Mouse (Mus musculus) spleen, embryonic (tissue): ENCODE results near the gene Eci2.
"Not testable (repeated sequence)": the region's sequence is repeated elsewhere in the genome, so short reads cannot be mapped to it uniquely, and the experiment has no call there.

Experiments
- CTCF ChIA-PET: fragments of 350-600 bp; sonication (Branson Sonifier 250); formaldehyde crosslinking; loops from one replicate; lab custom pipeline; 2022; lab: Charles Lee

The Eci2 gene

GRCm38 (mm10) chr13:34993085-34993484 lies 33.8 kb downstream of the Eci2 start:
- CTCF ChIA-PET = no interaction called here

DNA sequence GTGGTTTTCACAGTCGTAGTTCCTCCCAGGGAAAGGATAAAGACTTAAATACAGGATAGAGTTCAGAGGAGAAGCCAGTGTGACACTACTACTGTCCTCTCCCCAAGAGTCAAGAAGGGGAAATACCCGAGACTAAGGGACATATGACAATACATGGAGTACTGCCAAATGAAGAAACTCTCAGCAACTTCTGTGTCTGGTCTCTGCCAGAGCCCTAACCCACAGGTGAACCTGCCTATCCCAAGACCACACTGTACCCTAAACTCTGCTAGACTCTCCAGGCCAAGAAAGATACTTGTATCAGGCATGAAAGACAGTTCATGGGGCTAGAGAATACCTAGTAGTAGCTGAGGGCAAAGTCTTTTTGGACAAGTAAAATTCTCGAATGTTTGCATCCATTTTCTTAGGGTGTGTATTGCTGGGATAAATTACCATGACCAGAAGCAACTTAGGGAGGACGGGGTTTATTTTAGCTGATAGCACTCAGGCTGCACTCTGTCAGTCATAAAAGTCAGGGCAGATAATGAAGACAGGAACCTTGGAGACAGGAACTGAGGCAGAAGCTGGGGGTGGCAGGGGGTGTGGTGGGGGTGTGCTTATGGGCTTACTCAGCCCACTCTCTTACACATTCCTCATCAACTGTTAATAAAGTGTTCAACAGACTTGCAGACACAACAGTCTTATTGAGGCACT lies 35.2 kb downstream of the Eci2 start:
- CTCF ChIA-PET = no interaction called here

- CTCF ChIA-PET = not testable (repeated sequence)
These were observed 43.4 kb downstream of the Eci2 start for GRCm38 (mm10) chr13:34983479-34983878.

- CTCF ChIA-PET = not testable (repeated sequence)
These were observed 48.3 kb downstream of the Eci2 start for GRCm38 (mm10) chr13:34978635-34979034.

- CTCF ChIA-PET = no interaction called here
These were observed 49.5 kb downstream of the Eci2 start for GRCm38 (mm10) chr13:34977410-34977809.

- CTCF ChIA-PET = no interaction called here
These were observed 50.8 kb downstream of the Eci2 start for GRCm38 (mm10) chr13:34976116-34976515.

DNA sequence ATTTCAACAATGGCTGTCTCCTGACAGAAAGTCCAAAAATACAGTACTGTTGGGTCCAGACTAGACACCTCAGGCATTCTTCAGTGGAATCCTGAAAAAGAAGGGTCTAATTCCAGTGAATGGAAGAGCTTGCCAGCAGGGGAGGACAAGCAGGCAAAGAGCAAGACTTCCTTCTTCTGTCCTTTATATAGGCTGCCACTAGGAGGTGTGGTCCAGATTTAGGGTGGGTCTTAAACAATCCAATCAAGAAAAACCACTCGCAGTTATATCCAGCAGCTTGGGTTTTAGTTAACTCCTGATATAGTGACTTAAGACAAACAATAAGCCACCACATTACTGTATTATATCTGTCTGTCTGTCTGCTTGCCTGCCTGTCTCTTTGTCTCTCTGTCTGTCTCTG lies 53.1 kb downstream of the Eci2 start:
- CTCF ChIA-PET = no interaction called here

GRCm38 (mm10) chr13:34973149-34973548 lies 53.7 kb downstream of the Eci2 start:
- CTCF ChIA-PET = no interaction called here

DNA sequence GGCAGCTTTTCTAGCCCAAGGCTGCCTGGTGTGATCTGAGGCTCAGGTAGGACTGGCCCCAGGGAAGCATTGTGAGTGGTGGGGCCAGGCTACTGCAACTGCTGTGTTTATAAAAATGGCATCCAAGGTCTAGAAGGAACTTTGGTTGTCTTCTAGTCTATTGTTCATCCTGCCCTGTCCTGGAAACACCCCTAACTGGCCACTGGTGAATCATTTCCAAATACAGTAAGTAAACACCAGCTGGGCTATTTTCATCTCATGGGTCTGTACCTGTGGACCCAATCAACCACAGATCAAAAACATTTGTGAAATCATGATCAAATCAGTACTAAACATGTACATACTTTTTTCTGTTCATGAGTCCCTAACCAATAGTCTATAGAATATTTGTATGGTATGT lies 54.4 kb downstream of the Eci2 start:
- CTCF ChIA-PET = not testable (repeated sequence)

DNA sequence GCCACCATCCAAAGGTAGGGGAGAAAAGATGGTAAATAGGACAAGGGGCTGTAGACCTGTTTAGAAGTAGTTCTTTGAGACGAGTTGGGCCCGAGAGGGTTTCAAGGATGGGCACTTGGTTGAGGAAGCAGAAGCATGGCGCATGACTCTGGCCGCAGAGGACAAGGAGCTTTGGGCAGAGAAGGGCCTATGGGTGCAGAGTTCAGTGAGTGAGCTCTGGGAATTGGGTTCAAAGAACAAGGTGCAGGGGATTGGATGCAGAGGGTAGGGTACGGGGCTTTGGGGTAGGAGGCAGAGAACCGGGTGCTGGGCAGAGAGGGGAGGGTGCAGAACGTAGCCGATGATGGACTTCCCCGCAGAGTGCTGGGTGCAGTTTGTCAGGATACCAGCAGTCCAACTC lies 61.2 kb downstream of the Eci2 start:
- CTCF ChIA-PET = not testable (repeated sequence)

DNA sequence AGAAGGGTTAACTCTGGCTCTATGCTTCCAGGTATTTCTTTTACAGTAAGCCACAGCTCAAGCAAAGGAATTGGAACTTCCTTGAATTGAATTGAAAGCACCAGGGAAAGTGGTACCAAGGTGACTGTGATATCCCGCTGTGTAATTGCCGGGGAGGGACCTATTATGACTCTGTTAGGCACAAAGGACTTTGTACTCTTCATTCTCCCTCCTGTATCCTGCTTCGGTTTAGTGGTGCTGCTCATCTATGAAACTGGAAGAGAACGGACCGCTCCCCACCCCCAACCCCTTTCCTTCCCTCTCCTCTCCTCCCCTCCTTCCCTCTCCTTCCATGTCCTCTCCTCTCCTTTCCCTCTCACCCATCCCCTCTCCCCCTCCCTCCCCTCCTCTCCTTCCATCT lies 62.0 kb downstream of the Eci2 start:
- CTCF ChIA-PET = no interaction called here

DNA sequence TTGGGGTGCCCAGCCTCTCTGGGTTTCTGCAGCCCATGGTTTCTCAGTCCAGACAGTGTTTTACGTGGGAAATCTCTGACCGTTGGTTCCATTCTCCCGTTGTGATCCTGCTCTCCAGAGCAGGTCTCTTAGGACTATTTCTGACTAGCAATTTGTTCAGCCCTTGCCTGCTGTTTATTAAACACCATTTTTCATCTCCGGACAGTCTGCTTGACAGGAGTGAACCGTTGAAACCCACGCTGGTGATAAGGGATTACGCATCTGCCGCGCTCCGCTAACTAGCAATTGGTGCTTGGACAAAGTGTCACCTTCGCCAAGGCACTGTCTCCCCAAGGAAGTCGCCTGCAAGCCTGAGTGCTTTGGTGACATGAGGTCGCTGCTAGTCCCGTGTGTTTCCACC lies 62.5 kb downstream of the Eci2 start:
- CTCF ChIA-PET = no interaction called here

GRCm38 (mm10) chr13:34963511-34964397 lies 63.1 kb downstream of the Eci2 start, which contains the start of gene Eci3:
Gene Eci3 (minus strand): TSS chr13:34963810.
- CTCF ChIA-PET = no interaction called here

DNA sequence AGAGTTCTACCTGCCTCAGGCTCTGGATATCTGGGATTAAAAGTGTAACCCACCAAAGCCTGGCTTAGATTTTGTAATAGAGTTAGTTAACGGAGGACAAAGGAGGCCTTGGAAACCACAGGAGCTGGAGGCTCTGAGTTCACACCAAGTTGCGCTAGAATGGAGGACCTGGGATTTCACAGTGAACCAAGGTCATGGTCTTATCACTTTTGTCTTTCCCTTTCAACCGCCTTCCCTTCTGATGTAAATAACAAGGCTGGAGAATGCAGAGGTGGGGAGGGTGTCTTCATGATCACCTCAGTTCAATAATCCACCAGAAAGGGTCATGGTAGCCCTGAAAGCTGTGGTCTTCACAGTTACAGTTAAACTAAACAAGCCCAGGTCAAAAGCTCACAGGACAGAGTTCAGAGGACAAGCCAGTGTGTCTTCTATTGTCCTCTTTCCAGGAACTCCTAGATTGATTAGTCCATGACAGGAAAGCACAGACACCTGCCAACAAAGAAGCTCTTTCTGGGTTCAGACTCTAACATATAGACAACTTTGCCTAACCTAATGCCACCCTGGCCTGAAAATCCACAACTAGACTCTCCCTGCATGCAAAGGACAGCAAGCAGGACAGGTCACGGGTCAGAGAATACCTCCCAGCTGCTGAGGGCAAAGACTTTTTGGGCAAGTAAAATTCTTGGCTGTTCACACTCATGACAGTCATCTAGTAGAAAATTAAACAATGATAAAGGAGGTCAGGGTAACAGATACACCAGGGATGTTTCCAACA lies 65.7 kb downstream of the Eci2 start:
- CTCF ChIA-PET = no interaction called here

DNA sequence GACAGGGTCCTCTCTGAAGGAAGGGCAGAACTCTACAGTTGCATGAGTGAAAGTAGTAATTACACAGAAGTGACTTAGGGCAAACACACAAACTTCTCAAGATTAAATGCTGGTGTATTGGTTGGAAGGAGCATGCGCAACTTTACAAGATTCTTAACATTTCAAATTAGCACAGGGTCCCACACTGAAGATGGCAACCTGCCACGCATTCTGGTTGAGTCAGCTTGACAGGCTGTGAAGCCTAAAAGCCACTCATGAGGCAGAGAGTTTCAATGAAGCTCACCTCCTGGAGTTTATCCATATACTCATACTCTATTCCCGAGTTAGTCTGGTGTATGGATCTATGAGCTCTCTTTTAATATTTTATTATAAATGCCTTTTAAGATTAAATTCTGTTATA lies 68.7 kb downstream of the Eci2 start:
- CTCF ChIA-PET = not testable (repeated sequence)

GRCm38 (mm10) chr13:34956901-34957300 lies 70.0 kb downstream of the Eci2 start:
- CTCF ChIA-PET = interaction anchor here (0.5 kb wide), 1 partner anchor 1024 kb away, joined by 24 read pairs; no protein-coding TSS in a partner anchor

- CTCF ChIA-PET = not testable (repeated sequence)
These were observed 75.5 kb downstream of the Eci2 start for GRCm38 (mm10) chr13:34951437-34951836.

DNA sequence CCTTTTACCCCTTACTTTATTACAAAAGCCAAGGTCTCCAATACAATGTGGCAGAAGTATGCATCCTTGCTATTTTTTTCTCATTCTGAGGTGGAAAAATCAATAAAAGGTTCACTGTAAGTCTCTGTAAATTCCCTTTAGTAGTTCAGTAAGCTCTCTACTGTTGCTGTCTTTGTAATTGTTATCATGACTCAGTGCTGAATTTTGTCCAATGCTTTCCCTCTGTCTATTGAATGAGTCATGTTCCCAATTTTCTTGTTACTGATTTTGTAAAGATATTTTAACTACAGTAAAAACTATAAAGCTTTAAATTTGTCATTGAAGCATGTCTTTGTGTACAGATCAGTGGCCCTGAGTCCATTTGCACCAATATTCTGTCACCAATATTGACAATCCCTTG lies 84.5 kb downstream of the Eci2 start:
- CTCF ChIA-PET = no interaction called here

DNA sequence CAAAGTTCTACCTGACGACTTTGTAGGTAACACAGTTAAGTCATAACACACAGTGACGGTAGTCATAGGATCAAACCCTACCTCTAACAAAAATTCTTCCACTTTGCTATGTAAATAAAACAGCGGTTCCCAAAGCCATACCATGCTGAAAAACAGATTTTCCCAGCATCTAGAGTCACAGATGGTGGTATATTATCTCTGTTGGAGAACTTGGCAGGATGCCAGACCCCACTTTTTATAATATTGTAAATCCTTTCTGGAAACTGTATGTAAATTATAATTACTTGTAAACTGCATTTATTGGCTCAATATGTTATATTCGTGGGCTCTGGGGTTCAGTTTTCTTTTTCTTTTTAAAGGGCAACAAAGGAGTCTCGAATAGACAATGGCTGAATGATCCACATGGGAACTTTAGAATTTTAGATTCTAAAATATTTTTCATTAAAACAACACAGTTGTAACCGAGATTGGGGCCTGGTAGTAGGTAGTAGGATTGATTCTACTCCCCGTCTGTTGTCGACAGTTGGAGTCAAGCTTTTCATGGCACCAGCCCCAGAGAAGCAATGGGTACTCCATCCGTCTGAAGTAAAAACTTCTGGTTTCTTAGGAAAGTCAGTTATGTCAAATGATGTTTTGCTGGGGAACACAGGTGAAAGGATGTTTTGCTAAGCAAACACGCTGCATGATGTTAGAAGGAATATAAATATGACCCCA lies 91.8 kb downstream of the Eci2 start:
- CTCF ChIA-PET = no interaction called here
